Mouse (Mus musculus) cerebellum, adult 11-12 months (tissue): ENCODE measurements at regions not wholly inside any gene's neighbourhood (a gene's known extent, or its start where the extent isn't known, plus 50 kb on each side); places are given as distances from the start of the nearest gene placed in this dataset.

Experiments
- DNase-seq: peaks from one replicate; pipeline ENCODE4 v3.0.0; 2022

GRCm38 (mm10) chr3:52638816-52639215, 370.7 kb downstream of the Foxo1 start:
- no peak for DNase-seq

GRCm38 (mm10) chr3:52634353-52634752, 366.2 kb downstream of the Foxo1 start:
- DNase-seq, result no peak

- DNase-seq, result no peak
Measured at GRCm38 (mm10) chr3:52633491-52634100, 365.5 kb downstream of the Foxo1 start.

GRCm38 (mm10) chr3:52632635-52633034, 364.5 kb downstream of the Foxo1 start:
- no peak for DNase-seq

GRCm38 (mm10) chr3:52630209-52630608, 362.1 kb downstream of the Foxo1 start:
- DNase-seq, result no peak

GRCm38 (mm10) chr3:52625125-52625524, 357.0 kb downstream of the Foxo1 start:
- DNase-seq, result no peak

GRCm38 (mm10) chr3:52622530-52622929, 354.4 kb downstream of the Foxo1 start:
- DNase-seq, result no peak

GRCm38 (mm10) chr3:52621936-52622335, 353.8 kb downstream of the Foxo1 start:
- no peak for DNase-seq

GRCm38 (mm10) chr3:52618925-52619224, 350.7 kb downstream of the Foxo1 start:
- DNase-seq, result no peak

GRCm38 (mm10) chr3:52618212-52618924, 350.2 kb downstream of the Foxo1 start:
- DNase-seq, result no peak

GRCm38 (mm10) chr3:52617413-52618149, 349.4 kb downstream of the Foxo1 start:
- DNase-seq, result no peak

GRCm38 (mm10) chr3:52611881-52612280, 343.7 kb downstream of the Foxo1 start:
- DNase-seq, result no peak

GRCm38 (mm10) chr3:52610466-52610865, 342.3 kb downstream of the Foxo1 start:
- no peak for DNase-seq

GRCm38 (mm10) chr3:52608086-52608426, 339.9 kb downstream of the Foxo1 start:
- no peak for DNase-seq

GRCm38 (mm10) chr3:52607379-52608085, 339.4 kb downstream of the Foxo1 start:
- DNase-seq, result no peak

GRCm38 (mm10) chr3:52605261-52605771, 337.2 kb downstream of the Foxo1 start:
- no peak for DNase-seq

- peak; percentile 29 for DNase-seq
Measured at GRCm38 (mm10) chr3:52603244-52603704, 335.1 kb downstream of the Foxo1 start.

- DNase-seq, result peak; percentile 95
Measured at GRCm38 (mm10) chr3:52601011-52601745, 333.0 kb downstream of the Foxo1 start.

GRCm38 (mm10) chr3:52600581-52600980, 332.4 kb downstream of the Foxo1 start:
- DNase-seq, result no peak

GRCm38 (mm10) chr3:52600146-52600545, 332.0 kb downstream of the Foxo1 start:
- DNase-seq, result peak; percentile 80

- no peak for DNase-seq
Measured at GRCm38 (mm10) chr3:52586418-52586817, 318.3 kb downstream of the Foxo1 start.

GRCm38 (mm10) chr3:52579917-52580316, 311.8 kb downstream of the Foxo1 start:
- no peak for DNase-seq

- peak; percentile 12 for DNase-seq
Measured at GRCm38 (mm10) chr3:52579096-52579495, 311.0 kb downstream of the Foxo1 start.
